Mouse (Mus musculus): ENCODE measurements at regions not wholly inside any gene's neighbourhood (a gene's known extent, or its start where the extent isn't known, plus 50 kb on each side); places are given as distances from the start of the nearest gene placed in this dataset.
"Not testable (repeated sequence)": the region's sequence is repeated elsewhere in the genome, so short reads cannot be mapped to it uniquely, and the experiment has no call there.

DNA sequence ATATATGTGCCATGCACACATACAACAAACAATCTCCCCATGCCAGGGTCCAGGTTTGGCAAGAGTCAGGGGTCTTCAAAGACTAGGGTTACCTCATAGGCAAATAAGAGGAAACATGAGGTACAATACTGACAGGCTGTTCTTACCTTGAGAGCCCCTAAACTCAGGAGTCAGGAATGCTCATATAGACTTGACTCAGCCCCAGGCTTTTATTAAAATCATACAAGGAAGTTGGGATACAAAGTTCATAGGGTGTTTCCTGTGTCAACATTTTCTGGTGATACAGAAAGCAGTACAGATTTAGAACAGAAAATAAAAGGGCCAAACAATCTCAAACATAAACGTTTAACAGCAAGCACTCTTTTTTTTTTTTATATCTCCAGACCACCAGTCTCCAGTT is 2102.4 kb upstream of the Aga start:
- DNase-seq (ENCODE audit: low spot score in 2 of 2): no peak

DNA sequence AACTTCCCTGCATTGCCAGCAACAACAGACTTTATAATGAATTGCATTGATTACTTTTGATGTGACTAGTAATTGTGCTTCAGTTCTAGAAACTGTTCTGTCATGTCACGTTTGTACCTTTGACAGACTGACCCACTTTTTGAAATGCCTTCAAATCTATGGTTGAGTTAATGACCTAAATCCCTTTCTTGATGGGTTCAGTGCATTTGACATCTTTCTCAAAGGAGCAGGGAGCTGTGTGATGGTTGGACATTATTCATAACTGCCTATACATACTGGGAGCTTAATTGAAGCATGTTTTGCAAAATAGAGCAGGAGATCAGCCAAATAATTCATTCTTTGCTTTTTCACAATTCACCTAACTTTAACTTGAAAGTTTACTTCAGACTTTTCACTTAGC is 2083.1 kb upstream of the Aga start:
- no peak for DNase-seq (ENCODE audit: low spot score in 2 of 2)

DNA sequence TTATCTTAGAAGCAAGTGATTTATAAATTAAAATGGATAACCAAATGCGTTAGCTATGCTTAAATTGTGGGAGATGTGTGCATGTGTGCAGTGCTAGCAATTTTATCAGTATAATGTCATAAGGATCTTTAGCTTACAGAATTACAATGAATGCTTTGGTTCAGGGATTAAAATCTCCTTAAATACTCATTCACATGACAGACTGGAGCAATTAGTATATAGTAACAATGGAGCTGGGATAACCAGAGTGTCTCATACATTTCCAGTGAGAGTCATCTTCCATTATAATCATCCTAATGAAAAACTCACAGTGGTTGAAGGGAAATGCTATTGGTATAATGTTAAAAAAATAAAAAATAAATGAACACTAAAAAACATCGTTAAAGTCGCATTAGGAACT is 2082.7 kb upstream of the Aga start:
- no peak for DNase-seq (ENCODE audit: low spot score in 2 of 2)

DNA sequence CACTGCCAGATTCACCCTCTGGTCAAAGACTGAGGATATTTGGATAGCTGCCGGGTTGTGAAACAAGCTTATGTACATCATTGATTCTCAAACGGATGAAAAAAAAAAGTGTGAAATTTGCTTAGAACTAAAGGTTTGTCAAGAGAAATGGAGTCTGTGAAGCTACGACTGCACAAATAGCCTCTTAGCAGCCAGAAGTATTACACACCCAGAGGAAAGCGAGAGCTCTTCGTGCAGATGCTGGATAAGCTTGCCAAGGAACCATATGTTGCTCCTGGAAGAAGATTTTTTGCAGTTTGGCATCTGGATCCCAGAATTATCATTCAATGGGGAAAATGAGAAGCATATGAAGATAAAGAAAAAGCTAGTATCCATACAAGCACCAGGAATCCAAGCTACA is 2063.9 kb upstream of the Aga start:
- DNase-seq (ENCODE audit: low spot score in 2 of 2): peak; percentile 6 to 8

DNA sequence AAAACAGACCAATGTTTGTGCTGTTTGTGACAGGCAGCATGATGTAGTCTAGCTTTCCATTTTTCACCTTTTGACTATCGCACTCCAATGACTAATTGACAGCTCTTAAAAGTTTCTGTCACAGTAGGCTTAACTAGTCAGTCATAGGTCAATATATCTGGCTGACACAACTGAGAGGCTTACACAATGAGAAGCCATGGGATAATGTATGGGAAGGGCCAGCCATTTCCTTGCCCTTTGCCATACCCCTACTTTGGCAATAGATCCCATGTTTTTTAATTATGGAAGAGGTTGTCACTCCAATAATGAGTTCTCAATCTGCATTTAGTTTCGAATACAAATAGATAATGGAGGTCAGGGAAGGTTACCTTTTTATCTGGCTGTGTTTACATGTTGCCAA is 2062.9 kb upstream of the Aga start:
- no peak for DNase-seq (ENCODE audit: low spot score in 2 of 2)

DNA sequence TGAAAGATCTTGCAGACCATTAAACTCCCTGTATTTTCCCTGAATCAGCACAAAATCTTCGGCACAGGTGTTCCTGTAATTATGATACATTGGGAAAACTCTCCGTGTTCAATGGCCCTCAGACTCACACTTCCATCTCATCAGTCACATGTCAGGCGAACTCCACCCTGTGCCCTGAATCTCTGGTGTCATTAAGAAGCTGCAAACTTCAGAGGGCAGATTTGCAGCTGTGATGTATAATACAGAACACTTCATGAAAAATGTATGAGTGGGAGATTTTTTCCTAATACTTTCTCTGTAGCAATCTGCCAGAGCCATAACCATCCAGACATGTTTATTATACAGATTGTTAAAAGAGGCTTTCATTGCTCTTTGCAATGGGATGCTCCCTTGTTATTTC is 2032.1 kb upstream of the Aga start:
- no peak for DNase-seq (ENCODE audit: low spot score in 2 of 2)

DNA sequence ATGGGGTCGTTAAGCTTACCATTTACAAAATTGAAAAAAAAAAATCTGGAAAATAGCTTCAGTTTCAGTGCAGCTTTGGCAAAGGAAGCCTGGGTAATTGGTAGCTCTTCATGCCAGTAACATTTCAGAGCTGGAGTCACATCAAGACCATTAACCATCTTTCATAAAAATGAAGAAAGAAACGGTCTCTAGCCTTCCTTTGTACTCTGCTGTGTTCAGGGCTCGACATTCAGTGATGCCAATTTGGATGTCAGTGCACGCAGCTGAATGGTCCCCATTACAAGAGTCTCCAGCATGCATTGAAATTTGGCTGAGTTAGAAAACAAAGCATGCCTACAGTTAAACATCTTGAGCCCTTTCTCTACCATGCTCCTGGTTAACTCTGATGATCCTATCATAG is 2009.0 kb upstream of the Aga start:
- DNase-seq (ENCODE audit: low spot score in 2 of 2): no peak

DNA sequence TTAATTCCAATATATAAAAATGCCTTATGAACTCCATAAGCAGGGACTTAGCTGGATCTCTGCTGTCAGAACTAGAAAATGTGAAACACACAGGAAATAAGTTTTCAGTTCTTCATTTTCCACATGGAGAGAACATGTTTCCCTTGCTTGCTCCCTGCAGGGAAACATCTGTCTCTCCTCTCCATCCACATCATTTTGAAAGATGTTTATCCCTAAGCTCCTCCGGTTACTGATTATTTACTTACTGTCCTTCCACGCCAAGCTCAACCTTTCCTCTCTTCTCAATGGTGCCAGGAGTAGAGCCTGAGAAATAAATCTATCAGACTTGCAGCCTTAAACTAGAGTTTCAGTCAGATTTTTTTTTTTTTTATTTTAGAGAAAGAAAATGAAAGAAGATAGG is 1988.4 kb upstream of the Aga start:
- DNase-seq (ENCODE audit: low spot score in 2 of 2): no peak

DNA sequence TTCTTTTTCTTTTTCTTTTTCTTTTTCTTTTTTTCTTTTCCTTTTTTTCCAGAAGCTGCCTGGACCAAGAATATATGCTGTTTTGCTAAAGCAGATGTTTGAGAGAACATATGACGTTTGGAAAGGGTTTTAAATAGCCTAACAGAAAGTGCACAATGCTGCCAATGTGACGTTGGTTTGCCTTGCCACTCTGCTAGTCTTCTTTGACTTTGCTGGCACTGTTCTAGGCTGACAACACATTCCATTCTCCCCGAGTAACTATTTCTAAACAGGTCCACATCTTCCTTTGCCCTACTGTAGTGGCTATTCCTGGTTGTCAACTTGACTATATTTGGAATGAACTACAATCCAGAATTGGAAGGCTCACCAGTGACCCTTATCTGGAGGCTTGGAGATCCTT is 1958.4 kb upstream of the Aga start:
- not testable (repeated sequence) for DNase-seq (ENCODE audit: low spot score in 2 of 2)

Data from right cerebral cortex, adult 2 months (tissue).